Mouse (Mus musculus): ENCODE results near the gene Rora.
A peak's percentile ranks its signal among the peaks of the same experiment; 100 is the strongest.

Gene Rora

DNA sequence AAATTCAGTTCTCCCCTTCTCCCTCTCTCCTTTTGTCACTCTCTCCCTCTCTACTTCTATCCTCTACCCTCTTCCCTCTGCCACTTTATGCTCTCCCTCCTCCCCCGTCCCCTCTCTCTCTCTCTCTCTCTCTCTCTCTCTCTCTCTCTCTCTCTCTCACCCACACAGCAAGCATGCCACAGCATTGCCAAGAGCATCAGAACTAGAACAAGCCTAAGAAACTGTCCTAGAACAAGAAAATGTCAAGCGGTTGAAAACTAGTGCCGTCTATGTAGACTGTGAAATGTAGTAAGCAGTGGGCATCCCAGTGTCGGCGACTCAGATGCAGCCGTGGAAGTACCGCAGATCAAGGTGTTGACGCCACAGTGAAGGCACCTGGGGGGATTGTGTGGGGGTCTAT lies 596.7 kb downstream of the Rora start:
- DNase-seq = no peak

DNA sequence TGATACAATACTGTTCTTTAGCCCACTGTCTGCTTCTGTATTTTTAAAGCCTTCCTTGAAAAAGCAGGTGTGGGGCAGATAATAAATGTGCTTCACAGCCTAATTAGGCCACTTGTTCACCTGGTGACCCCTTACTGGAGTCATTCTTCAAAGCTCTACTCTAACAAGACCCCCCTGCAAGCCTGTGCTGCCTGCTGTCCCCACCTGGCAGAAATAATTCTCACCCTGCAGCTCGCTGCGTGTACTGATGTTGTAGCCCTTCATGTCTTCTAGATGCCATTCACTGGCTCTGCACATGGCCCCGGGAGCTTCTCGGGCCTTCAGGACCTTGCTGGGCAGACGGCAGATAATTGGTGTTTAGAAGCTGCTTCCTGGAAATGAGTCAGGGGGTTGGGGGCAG lies 604.9 kb downstream of the Rora start:
- DNase-seq = no peak

DNA sequence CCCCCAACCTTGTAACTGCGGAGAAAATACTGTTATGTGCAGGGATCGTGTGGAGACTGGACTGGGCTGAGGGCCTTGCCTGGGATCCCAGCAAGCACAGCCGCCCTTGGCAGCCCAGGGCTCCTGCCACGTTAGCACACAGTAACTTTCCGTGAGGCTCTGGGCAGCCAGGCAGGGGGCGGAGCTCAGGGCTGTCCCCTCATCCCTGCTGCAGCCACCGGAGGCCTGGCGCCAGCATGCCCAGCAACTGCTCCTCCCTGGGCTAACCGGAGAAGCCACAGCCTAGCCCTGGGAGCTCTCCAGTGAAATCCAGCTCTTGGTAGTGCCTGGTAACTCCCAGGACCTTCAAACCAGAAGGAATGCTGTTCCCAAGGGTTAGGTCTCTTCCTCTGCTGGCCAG lies 605.8 kb downstream of the Rora start:
- peak; percentile 60 to 74 for DNase-seq

DNA sequence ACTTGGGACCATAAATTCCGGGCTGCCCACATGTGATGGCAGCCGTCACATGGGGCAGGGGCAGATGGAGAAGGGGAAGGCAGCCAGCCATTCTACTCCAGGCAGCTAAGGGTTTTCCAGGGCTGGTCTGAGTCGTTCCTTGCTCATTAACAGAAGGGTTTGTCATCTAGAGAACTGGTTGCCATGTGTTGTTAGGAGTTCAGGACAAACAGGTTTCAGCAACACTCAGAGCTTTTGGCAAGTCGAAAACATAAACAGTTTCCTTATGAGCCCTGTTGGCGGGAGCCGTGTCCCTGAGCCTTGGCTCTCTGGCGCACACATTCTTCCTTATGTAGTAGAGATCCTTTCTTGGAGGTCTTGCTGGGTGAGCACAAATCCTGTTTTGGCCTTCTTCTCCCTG lies 611.6 kb downstream of the Rora start:
- no peak for DNase-seq

DNA sequence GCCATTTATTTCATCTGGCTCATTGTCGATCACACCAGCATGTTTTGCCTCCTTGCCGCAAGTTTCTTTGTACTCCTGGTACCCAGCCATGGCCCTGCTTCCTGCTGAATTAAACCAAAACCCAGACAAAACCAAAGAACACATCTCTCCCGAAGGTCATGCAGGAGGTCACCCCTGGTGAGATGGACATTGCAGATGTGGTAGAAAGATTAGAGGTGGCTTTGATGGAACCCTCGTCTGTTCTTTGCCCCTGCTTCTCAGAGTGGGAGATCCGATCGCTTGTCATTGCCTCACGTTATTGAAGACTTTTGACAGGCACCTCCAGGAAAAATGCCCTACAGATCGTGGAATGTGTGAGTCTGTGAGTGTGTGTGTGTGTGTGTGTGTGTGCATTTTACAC lies 616.8 kb downstream of the Rora start:
- no peak for DNase-seq

DNA sequence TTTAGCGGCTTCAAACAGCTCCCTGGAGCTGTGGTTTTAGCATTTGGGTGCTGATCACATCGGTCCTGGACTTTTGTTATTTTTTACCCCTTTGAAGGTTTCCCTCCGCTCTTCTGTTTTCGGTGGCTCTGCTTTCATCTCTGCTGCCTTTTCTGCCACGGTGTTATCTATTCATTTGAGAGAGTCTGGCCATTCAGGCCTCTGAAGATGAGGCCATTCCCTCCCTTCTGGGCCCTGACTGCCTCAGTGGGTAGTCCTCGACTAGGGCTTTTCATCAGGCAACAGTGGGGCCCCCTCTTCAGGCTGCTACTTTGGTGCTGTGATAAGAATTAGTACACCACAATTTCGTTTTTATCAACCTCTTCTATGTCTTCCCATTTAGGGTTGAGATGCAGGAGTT lies 617.3 kb downstream of the Rora start:
- no peak for DNase-seq

DNA sequence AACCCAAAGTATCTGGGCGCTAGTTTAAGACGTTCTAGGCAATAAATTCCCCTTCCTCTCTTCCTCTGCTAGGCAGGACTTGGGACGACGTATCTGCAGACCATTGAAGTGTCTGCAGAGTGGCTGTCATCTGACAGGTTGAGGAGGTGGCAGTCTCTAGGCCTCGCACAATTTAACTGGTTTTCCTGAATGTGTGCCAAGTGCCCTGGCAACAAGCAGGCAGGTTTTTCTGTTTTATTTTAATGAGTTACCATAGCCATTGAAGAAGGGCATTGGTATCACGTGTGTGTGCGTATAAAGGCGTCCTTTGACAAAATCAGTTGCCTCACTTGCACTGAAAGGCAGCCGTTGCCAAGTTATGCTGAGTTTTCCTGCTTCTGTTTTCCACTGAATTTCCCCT lies 619.3 kb downstream of the Rora start:
- DNase-seq = peak in 1 of 2 experiments; percentile 32

DNA sequence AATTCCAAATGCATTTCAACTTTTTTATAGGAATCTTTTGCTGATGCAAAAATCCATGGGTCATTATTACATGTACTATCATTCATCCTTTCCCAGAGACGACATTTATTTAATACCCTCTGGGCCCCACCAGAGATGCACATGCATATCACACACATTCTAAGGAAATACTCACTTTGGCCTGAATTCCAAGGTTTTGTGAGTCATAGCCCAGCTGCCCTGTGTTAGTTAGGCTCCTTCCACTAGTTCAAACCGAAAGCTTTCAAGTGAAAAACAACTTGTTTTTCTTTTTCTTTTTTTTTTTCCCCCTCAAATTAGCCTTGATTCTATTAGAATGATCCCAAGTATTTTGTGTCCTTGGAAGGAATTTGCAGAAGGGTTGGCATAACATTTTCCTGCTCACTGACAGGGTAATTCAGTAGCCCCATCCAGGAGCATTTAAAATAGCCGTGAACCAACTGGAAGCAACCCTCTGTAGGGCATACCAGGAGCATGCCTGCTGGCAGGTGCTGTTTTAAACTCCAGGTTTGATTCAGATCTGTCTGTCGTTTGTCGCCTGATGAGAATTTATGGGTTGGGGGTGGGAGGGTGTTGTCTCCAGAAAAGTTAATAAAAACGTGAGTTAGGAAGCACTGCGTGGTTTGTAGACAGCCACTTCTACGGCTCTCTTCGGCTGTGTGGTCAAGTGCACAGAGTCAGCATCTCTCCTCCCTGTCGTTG lies 621.3 kb downstream of the Rora start:
- DNase-seq = no peak

DNA sequence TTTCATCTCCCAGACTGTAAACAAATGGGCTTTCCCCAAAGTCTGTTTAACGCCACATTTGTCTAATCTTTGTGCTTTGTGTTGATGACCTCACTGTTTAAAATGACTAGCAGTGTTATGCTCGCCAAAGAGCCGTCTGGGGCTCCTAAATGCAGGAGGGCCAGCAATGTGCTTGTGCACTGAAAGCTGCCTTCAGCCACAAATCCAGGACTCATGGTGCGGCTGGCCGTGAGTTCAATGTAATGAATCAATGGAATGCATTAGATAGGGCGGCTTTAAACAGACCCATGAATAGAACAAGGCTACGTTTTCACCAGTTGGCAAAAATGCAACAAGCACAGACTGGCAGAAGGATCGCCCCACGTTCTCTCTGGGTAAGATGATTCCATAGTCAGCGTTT lies 623.7 kb downstream of the Rora start:
- no peak for DNase-seq

DNA sequence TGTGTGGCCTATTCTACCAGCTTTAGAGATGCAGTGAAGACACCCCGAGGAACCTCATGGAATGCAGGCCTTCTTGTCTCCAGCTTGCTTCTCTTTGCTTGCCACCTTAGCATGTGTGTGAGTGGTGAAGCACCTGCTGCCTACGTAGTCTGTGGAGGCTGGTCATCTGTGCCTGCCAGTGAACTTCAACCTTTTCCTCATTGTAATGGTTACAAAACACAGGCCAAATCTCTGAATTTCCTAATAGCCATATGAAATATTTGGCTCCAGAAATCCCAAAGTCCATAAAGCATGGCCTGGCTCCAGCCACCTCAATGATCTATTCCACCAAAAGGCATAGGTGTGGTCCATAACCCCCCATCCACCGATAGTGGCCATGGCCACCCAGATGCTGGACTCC lies 631.4 kb downstream of the Rora start:
- DNase-seq = no peak

DNA sequence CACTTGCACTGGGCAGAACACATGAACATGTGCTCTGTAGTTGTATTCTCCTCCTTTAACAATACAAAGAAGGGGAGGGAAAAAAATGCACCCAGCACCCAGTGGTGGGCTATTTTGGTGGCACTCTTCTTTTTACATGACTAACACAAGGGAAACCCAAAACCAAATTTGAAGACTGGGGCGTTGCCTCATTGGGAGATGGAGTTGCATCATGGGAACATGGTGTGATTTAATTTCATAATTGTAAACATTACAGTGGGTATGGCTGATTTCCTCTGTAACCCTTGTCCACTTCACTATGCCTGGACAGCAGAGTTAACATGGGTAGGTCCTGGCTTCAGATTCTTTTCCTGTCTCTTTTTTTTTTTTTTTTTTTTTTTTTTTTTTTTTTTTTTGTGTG lies 634.5 kb downstream of the Rora start:
- no peak for DNase-seq

DNA sequence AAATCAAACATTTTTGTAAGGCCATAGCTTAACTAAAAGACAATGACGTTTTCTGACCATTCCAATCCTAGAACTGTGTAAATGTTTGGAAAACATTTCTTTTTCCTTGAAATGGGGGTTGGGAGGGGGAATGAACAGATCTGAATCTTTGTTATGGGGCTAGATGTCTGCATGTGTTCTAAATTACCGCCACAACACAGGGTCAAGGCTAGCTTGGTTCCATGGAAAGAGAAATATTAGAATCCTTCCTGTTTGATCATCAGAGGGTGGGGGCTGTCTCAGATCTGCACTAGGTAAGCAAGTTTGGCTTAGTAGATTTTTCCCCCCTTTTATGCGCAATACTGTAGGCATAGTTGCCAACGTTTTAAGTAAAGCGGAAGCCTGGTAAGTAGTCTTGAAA lies 635.0 kb downstream of the Rora start:
- DNase-seq = no peak

DNA sequence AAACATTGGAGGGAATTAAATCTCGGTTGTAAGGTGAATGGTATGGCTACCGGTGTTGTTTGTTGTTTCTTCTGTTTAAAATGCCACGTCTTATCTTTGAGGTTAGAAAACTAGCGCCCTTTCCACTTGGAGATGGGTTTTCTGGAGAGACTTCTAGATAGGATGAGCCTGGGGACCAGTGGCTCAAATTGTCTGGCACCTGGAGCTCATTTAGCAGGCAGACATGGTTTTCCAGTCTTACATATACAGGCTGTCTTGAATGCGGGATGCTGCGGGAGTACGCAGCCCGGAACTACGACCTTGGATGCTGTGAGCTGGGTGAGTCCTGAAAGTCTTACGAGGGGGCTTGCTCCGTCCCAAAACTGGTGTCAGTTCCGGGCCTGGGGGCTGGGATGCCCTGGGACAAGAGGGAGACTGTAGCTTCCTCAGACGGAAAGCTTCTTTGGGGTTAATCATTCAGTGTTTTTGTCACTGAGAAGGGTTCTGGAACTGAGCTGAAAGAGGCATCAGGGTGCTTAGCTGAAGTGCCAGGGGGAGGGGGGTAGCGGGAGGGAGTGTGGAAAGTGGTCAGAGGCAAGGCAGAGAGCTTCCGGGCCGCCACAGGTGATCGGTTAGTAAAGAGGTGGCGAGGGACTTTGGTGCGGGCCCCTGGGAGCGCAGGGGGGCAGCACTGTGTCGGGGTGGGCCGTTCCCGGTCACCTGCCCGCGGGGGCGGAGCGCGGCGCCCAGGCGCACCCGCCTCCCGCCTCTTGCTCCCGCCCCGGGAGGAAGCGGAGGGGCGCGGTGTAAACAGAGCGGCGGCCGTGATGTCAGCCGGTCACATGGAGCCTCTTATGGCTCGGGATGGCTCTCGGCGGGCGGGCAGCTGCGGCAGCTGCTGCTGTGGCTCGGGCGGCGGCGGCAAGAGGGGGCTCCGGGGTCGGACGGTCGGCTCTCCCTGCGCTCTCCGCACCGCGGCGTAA lies 635.8 kb downstream of the Rora start:
- DNase-seq = peak; percentile 81 to 89

DNA sequence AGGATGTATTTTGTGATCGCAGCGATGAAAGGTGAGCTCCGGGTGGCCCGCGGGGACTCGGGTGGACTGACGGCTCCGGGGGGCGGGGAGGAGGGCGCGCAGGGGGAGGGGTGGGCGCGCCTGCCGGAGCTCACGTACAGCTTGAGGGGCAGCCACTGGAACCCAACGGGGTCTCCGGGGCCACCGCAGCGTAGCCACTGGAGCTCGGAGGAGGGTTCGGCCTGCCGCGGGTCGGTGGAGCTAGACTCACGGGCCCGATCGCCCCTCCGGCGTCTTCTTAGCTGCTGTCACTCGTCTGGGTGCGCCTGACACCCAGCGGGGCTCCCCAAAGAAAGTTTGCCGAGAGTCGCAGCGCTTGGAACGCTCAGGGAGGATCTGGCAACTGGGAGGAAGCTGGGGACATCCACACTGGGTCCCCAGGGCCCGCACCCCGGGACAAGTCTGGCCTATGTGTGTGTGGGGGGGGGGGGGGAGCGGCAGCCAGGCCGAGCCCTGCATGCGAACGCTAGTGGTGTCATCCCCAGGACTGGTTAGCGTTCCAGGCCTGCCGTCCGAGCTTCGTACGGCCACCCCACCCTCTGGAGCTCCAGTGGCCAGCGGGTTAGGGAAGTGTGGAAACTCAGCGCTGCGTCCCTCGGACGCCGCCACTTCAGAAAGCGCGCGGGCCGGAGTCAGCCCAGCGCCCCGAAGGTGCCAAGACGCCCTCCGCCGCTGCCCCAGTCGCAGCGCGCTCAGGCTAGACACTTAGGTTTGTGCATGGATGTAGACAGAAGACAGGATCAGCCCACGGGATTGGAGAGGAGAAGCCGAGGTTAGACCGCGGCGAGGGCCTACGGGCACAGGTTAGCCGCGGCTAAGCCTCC lies 636.7 kb downstream of the Rora start:
- DNase-seq = peak; percentile 26 to 43

DNA sequence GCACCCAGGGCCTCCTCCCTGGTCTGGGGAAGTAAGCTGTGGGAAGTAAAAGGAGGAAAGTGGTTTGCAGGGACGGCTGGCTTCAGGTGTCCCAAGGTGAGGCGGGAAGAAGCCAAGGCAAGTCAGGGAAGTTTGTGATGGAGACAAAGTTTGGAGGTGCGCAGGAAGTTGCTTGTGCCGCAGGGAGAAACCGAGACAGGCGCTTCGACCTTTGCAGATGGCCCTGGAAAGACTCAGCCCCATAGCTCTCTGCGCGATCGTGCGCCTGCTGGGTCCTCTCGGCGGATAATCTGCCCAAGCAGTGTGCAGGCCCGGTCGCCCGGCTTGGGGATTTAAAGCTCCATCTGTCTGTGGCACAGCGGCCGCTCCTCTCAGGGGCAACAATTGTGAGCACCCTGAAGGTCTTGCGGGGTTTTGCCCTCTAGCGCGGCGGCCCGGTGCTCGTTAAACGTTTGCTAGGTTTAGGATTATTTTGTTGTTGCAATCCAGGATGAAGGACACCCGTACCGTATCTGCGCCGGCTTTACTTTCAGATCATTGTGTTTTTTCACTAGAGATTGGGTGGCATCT lies 637.4 kb downstream of the Rora start:
- peak; percentile 61 to 66 for DNase-seq

DNA sequence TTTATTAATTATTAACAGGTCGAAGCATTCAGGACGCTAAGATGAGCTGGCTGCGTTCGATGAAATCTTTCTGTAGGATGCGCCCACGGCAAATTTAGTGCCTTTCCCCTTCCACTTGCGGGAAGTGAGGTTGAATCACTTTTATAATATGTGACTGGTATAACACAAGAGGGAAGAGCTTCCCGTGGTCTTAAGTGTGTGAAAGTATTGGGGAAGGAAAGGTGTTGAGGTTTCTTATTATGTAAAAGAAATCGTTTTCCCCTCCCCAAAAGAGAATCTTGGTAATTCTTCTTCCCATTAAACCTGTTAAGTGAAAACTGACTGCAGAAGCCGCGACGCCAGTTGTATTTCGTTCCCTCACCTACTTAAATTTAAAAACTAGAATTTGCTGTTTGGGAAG lies 637.9 kb downstream of the Rora start:
- DNase-seq = no peak

DNA sequence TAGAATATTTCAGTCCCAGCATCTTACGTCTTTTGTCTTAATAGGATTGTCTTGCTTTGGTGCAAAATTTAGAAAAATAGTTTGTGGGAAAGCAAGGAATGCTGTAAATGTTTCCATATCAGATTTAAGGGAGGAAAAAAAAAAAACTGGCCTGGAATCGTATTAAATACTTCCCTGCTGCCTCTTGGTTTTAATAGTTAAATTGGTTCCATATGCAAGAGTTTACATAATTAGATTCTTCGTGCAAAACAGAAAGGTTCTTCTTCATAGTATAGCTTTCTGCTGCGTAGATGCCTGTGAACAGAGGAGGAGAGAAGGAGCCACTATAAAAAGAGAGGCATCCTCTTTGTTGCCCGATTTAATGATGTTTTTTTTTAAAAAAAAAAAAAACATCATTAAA lies 638.8 kb downstream of the Rora start:
- DNase-seq = no peak

DNA sequence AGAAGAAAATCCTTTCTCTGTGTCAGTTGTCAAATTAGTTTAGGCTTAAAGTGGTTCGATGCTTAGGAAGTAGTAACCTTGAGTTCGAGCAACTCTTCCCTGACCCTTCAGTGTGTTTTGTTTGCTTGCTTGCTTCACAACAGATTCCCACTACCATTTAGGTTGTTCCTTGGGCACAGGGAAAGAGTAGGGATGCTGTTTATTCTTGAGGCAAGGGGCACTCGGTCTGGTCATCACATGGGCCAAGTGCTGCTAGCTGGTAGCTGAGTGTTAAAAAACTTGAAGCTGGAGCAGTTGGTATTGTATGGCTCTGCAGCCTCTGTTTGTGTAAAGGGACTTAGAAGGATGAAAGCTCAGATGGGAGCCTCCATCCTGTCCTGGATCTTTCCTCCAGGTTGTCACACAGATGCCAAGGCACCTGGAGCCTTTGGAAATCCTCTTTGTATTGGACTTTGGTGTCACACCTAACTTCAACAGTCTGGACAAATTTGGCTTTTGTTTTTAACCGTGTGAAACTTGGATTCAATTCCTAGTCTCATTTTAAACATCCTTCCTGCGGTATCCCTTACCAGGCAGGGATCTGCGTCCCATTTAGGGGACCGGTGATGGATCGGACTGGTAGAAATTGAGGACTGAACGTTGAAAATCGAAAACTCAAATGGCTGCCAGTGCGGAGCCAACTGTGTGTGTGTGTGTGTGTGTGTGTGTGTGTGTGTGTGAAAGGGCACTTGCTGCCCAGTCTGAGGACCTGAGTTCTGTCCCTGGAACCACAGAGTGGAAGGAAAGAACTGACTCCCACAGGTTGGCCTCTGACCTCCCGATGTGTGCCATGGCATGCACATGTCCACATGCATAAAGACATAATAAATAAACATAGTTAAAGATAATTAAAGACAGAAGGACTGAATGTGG lies 639.4 kb downstream of the Rora start:
- DNase-seq = no peak

DNA sequence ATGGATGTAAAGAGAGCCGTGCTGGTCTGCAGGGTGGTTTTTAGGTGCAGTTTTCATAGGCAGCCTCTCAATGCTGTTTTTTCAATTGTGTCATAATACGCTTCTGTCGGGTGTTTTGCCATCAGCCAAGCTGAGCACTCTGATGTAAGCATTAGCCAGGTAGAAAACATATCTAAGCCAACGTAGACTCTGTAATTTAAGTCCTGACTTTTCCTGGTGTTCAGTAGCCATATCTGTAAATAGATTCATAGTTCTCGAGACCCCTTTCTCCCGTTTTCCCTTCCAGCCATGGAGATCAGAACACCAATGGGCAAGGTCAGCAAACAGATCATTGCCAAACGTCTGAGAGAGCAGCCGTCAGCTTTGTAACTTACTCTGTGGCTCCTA lies 640.1 kb downstream of the Rora start:
- no peak for DNase-seq

DNA sequence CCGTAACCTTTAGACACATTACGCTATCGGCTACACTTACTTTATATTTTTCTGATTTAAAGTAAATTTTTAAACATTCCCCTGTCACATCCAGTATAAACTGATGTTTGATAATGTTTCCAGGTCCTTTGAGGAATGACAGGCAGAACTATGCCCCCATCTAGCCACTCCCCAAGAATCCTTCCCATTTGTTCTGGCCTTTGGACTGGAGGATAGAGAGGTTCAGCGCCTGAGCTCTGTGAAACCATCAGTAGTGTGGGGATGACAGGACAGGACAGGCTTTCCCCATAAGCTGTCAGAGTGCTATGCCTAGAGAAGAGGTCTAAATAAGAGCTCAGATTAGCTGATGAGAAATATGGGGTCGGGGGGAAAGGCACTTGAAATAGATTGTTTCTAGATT lies 640.8 kb downstream of the Rora start:
- DNase-seq = no peak

DNA sequence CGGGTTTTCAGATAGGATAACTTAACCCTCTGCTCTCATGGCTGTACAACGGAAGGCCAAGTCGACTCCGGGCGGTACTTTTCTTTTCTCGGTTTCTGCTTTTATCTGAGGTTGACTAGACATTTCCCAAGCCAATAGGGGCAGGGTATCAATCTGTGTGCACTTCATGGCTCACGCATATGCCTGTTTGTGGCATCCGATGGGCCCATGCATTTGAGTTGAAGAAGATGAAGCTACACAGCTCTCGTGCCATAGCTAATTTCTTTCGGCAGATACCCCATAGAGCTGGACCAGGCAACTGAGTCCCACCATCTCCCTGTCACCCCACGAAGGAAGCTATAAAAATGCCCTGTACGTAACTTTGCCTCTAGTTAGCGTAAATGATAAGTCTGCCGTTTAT lies 641.3 kb downstream of the Rora start:
- DNase-seq = no peak

DNA sequence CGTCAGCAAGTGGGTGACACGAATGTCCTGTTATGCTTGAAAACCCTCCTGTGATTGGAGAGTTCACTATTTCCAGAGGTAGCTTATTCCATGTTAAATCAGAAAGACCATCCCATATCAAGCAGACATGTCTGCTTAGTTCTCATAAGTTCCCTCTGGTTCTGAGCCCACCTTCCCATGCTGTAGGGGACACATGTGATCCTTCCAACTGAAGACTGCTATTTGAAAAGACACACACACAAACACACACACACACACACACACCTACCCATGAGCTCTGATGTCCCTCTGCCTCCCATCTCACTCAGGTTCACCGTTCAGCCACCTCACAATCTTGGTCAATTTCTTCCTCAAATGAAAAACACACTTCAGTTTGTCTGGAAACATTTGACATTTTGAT lies 642.2 kb downstream of the Rora start:
- DNase-seq = no peak
